Mouse (Mus musculus): Measurements from ENCODE around the gene Pigx. TPM values are rescaled to one million over a fixed set of nuclear protein-coding genes. Genes with fewer than 3 reads are reported as not detected.

Gene Pigx
- 130 TPM in 2 replicates for polyA plus RNA-seq (2015; fragmentation: Nextera tagmentation; extraction: Ambion mirVana)

GRCm38 (mm10) chr16:32099638-32100150 lies at the start of gene Pigx, which contains the start of gene Cep19:
Gene Pigx (minus strand): TSS chr16:32099740.
Gene Cep19 (plus strand): TSS chr16:32099800.
- peak; percentile 97 for ATAC-seq (replicated peaks)
- H3K9ac ChIP-seq (replicated peaks) = peak within 1 kb of the TSS; percentile 95
- peak within 1 kb of the TSS; percentile 96 for H3K4me3 ChIP-seq
- peak within 1 kb of the TSS; percentile 77 for H3K27ac ChIP-seq (replicated peaks)
- no peaks in the 10 kb centered on the region for H3K27me3 ChIP-seq
- peaks cover 19% of the 10 kb centered on the region for H3K4me1 ChIP-seq
- peaks cover 27% of the 10 kb centered on the region for H3K36me3 ChIP-seq
- peak within 1 kb of the TSS; percentile 56 for H3K4me2 ChIP-seq (replicated peaks)
- WGBS = 0% methylated on average over 34 of the region's 34 CpGs
- no peaks in the 10 kb centered on the region for H3K9me3 ChIP-seq

GRCm38 (mm10) chr16:32147589-32148207 lies 48.2 kb upstream of the Pigx start:
- no peaks in the 10 kb centered on the region for H3K36me3 ChIP-seq
- H3K9ac ChIP-seq (replicated peaks) = no peak overlapping the region
- 55% methylated on average over 12 of the region's 13 CpGs for WGBS
- H3K27me3 ChIP-seq = no peaks in the 10 kb centered on the region
- H3K4me3 ChIP-seq = 0 out of 2 replicates have a peak overlapping the region, but pooled peaks have one; percentile 7
- H3K4me2 ChIP-seq (replicated peaks) = peak overlapping the region; percentile 19
- H3K27ac ChIP-seq (replicated peaks) = no peak overlapping the region
- H3K4me1 ChIP-seq = no peaks in the 10 kb centered on the region
- 0 out of 2 replicates have a peak, but pooled peaks have one; percentile 55 for ATAC-seq (replicated peaks)
- H3K9me3 ChIP-seq = no peaks in the 10 kb centered on the region

GRCm38 (mm10) chr16:32144592-32144991 lies 45.1 kb upstream of the Pigx start:
- Histone ChIP-seq H3K9ac (replicated peaks) (no peak overlapping the region), H3K4me1 (no peaks in the 10 kb centered on the region), H3K9me3 (no peaks in the 10 kb centered on the region), H3K27me3 (no peaks in the 10 kb centered on the region), H3K27ac (replicated peaks) (no peak overlapping the region), H3K4me3 (no peak overlapping the region), H3K4me2 (replicated peaks) (no peak overlapping the region), H3K36me3 (no peaks in the 10 kb centered on the region)
- ATAC-seq (replicated peaks) = no peak
- 92% methylated on average over 17 of the region's 17 CpGs for WGBS

GRCm38 (mm10) chr16:32143766-32144165 lies 44.2 kb upstream of the Pigx start:
- no peaks in the 10 kb centered on the region for H3K4me1 ChIP-seq
- no peak for ATAC-seq (replicated peaks)
- WGBS = 93% methylated on average over 15 of the region's 15 CpGs
- no peaks in the 10 kb centered on the region for H3K36me3 ChIP-seq
- no peak overlapping the region for H3K4me3 ChIP-seq
- H3K27me3 ChIP-seq = no peaks in the 10 kb centered on the region
- no peak overlapping the region for H3K27ac ChIP-seq (replicated peaks)
- H3K9ac ChIP-seq (replicated peaks) = no peak overlapping the region
- H3K4me2 ChIP-seq (replicated peaks) = no peak overlapping the region
- H3K9me3 ChIP-seq = no peaks in the 10 kb centered on the region

- H3K9me3 ChIP-seq = no peaks in the 10 kb centered on the region
- H3K4me1 ChIP-seq = no peaks in the 10 kb centered on the region
- H3K27me3 ChIP-seq = no peaks in the 10 kb centered on the region
- H3K4me3 ChIP-seq = no peak overlapping the region
- no peak for ATAC-seq (replicated peaks)
- no peak overlapping the region for H3K9ac ChIP-seq (replicated peaks)
- H3K36me3 ChIP-seq = no peaks in the 10 kb centered on the region
- WGBS = 93% methylated on average over 1 of the region's 1 CpGs
- no peak overlapping the region for H3K4me2 ChIP-seq (replicated peaks)
- H3K27ac ChIP-seq (replicated peaks) = no peak overlapping the region
Observed at GRCm38 (mm10) chr16:32138954-32139353, 39.4 kb upstream of the Pigx start.

GRCm38 (mm10) chr16:32135842-32136357 lies 36.4 kb upstream of the Pigx start:
- no peak overlapping the region for H3K4me3 ChIP-seq
- no peak for ATAC-seq (replicated peaks)
- H3K27ac ChIP-seq (replicated peaks) = no peak overlapping the region
- no peaks in the 10 kb centered on the region for H3K27me3 ChIP-seq
- H3K9me3 ChIP-seq = no peaks in the 10 kb centered on the region
- H3K4me1 ChIP-seq = no peaks in the 10 kb centered on the region
- H3K9ac ChIP-seq (replicated peaks) = no peak overlapping the region
- WGBS = 85% methylated on average over 7 of the region's 7 CpGs
- no peaks in the 10 kb centered on the region for H3K36me3 ChIP-seq
- H3K4me2 ChIP-seq (replicated peaks) = no peak overlapping the region

GRCm38 (mm10) chr16:32133148-32133547 lies 33.6 kb upstream of the Pigx start:
- no peak overlapping the region for H3K4me3 ChIP-seq
- no peaks in the 10 kb centered on the region for H3K27me3 ChIP-seq
- no peak overlapping the region for H3K27ac ChIP-seq (replicated peaks)
- no peak overlapping the region for H3K9ac ChIP-seq (replicated peaks)
- H3K4me2 ChIP-seq (replicated peaks) = no peak overlapping the region
- H3K36me3 ChIP-seq = no peaks in the 10 kb centered on the region
- no peak for ATAC-seq (replicated peaks)
- H3K9me3 ChIP-seq = no peaks in the 10 kb centered on the region
- WGBS = 92% methylated on average over 3 of the region's 3 CpGs
- H3K4me1 ChIP-seq = no peaks in the 10 kb centered on the region

- 79% methylated on average over 16 of the region's 16 CpGs for WGBS
- no peak for ATAC-seq (replicated peaks)
- H3K4me3 ChIP-seq = no peak overlapping the region
- no peaks in the 10 kb centered on the region for H3K9me3 ChIP-seq
- H3K4me2 ChIP-seq (replicated peaks) = no peak overlapping the region
- H3K36me3 ChIP-seq = no peaks in the 10 kb centered on the region
- H3K9ac ChIP-seq (replicated peaks) = no peak overlapping the region
- no peaks in the 10 kb centered on the region for H3K27me3 ChIP-seq
- no peak overlapping the region for H3K27ac ChIP-seq (replicated peaks)
- H3K4me1 ChIP-seq = no peaks in the 10 kb centered on the region
Observed at GRCm38 (mm10) chr16:32130190-32130826, 30.8 kb upstream of the Pigx start.

- Histone ChIP-seq H3K4me2 (replicated peaks) (no peak overlapping the region), H3K27me3 (no peaks in the 10 kb centered on the region), H3K9ac (replicated peaks) (no peak overlapping the region), H3K36me3 (no peaks in the 10 kb centered on the region), H3K4me3 (no peak overlapping the region), H3K27ac (replicated peaks) (no peak overlapping the region), H3K4me1 (no peaks in the 10 kb centered on the region), H3K9me3 (no peaks in the 10 kb centered on the region)
- no peak for ATAC-seq (replicated peaks)
- WGBS = 85% methylated on average over 20 of the region's 20 CpGs
Observed at GRCm38 (mm10) chr16:32129449-32130189, 30.1 kb upstream of the Pigx start.

- Histone ChIP-seq H3K27me3 (no peaks in the 10 kb centered on the region), H3K4me3 (no peak overlapping the region), H3K4me2 (replicated peaks) (no peak overlapping the region), H3K9me3 (no peaks in the 10 kb centered on the region), H3K4me1 (no peaks in the 10 kb centered on the region), H3K9ac (replicated peaks) (no peak overlapping the region), H3K27ac (replicated peaks) (no peak overlapping the region), H3K36me3 (no peaks in the 10 kb centered on the region)
- 92% methylated on average over 4 of the region's 4 CpGs for WGBS
- ATAC-seq (replicated peaks) = no peak
Observed at GRCm38 (mm10) chr16:32127046-32127445, 27.5 kb upstream of the Pigx start.

GRCm38 (mm10) chr16:32125364-32125763 lies 25.8 kb upstream of the Pigx start:
- Histone ChIP-seq H3K9ac (replicated peaks) (no peak overlapping the region), H3K4me3 (no peak overlapping the region), H3K27ac (replicated peaks) (no peak overlapping the region), H3K4me2 (replicated peaks) (no peak overlapping the region), H3K4me1 (no peaks in the 10 kb centered on the region), H3K27me3 (no peaks in the 10 kb centered on the region), H3K9me3 (no peaks in the 10 kb centered on the region), H3K36me3 (no peaks in the 10 kb centered on the region)
- no peak for ATAC-seq (replicated peaks)
- 88% methylated on average over 3 of the region's 3 CpGs for WGBS
